Mouse (Mus musculus) testis, adult 2 months (tissue): ENCODE measurements at regions not wholly inside any gene's neighbourhood (a gene's known extent, or its start where the extent isn't known, plus 50 kb on each side); places are given as distances from the start of the nearest gene placed in this dataset.

Experiments used
- H3K27ac ChIP-seq: fragments of 200-500 bp; 2 replicates; pipeline ENCODE4 v1.5.1; 2012; ENCODE audit warnings: low read depth, low read length; ENCODE audit not compliant: control insufficient read depth, insufficient read depth
- H3K27me3 ChIP-seq: fragments of 200-500 bp; 2 replicates; pipeline ENCODE4 v1.6.1; 2012; ENCODE audit warnings: mild to moderate bottlenecking, low read length, moderate library complexity; ENCODE audit not compliant: control insufficient read depth, insufficient read depth
- H3K36me3 ChIP-seq: fragments of 200-500 bp; 2 replicates; pipeline ENCODE4 v1.6.1; 2012; ENCODE audit warnings: mild to moderate bottlenecking, low read length; ENCODE audit not compliant: control insufficient read depth, insufficient read depth
- H3K4me1 ChIP-seq: fragments of 200-500 bp; 2 replicates; pipeline ENCODE4 v1.6.1; 2012; ENCODE audit warnings: low read length; ENCODE audit not compliant: control insufficient read depth, insufficient read depth
- H3K4me3 ChIP-seq: fragments of 200-500 bp; 2 replicates; pipeline ENCODE4 v1.5.1; 2012; ENCODE audit warnings: low read depth, mild to moderate bottlenecking, low read length, moderate library complexity, mixed read lengths; ENCODE audit not compliant: control insufficient read depth
- CTCF ChIP-seq: fragments of 200-500 bp; IDR thresholded peaks from 2 replicates; pipeline ENCODE4 v1.5.1; 2012; ENCODE audit warnings: low read depth, mild to moderate bottlenecking, inconsistent platforms, low read length, moderate library complexity; ENCODE audit not compliant: control insufficient read depth, insufficient read depth, insufficient replicate concordance
- POLR2A ChIP-seq: fragments of 200-500 bp; IDR thresholded peaks from 2 replicates; pipeline ENCODE4 v1.6.1; 2012; ENCODE audit warnings: low read depth, mild to moderate bottlenecking, inconsistent platforms, low read length, moderate library complexity; ENCODE audit not compliant: control insufficient read depth

GRCm38 (mm10) chr5:133650246-133650645, 449.3 kb upstream of the Castor2 start:
- Histone ChIP-seq H3K4me3 (no peak overlapping the region), H3K4me1 (no peaks in the 10 kb centered on the region), H3K27me3 (no peaks in the 10 kb centered on the region), H3K36me3 (no peaks in the 10 kb centered on the region), H3K27ac (no peak overlapping the region)
- TF ChIP-seq CTCF = no peak
- no peak for TF ChIP-seq POLR2A

GRCm38 (mm10) chr5:133645696-133646195, 453.8 kb upstream of the Castor2 start:
- Histone ChIP-seq H3K36me3 (no peaks in the 10 kb centered on the region), H3K27ac (no peak overlapping the region), H3K27me3 (no peaks in the 10 kb centered on the region), H3K4me3 (no peak overlapping the region), H3K4me1 (no peaks in the 10 kb centered on the region)
- TF ChIP-seq POLR2A = no peak
- no peak for TF ChIP-seq CTCF

- no peaks in the 10 kb centered on the region for H3K4me1 ChIP-seq
- H3K36me3 ChIP-seq = no peaks in the 10 kb centered on the region
- H3K27ac ChIP-seq = no peak overlapping the region
- H3K27me3 ChIP-seq = no peaks in the 10 kb centered on the region
- H3K4me3 ChIP-seq = no peak overlapping the region
- TF ChIP-seq CTCF (no peak), POLR2A (no peak)
Measured at GRCm38 (mm10) chr5:133643326-133643725, 456.2 kb upstream of the Castor2 start.

GRCm38 (mm10) chr5:133634481-133634880, 465.0 kb upstream of the Castor2 start:
- Histone ChIP-seq H3K27me3 (no peaks in the 10 kb centered on the region), H3K27ac (no peak overlapping the region), H3K4me3 (no peak overlapping the region), H3K36me3 (no peaks in the 10 kb centered on the region), H3K4me1 (no peaks in the 10 kb centered on the region)
- TF ChIP-seq CTCF = no peak
- TF ChIP-seq POLR2A = no peak

- TF ChIP-seq POLR2A = no peak
- H3K4me1 ChIP-seq = no peaks in the 10 kb centered on the region
- no peak overlapping the region for H3K27ac ChIP-seq
- no peaks in the 10 kb centered on the region for H3K27me3 ChIP-seq
- H3K36me3 ChIP-seq = no peaks in the 10 kb centered on the region
- no peak overlapping the region for H3K4me3 ChIP-seq
Measured at GRCm38 (mm10) chr5:133631812-133632211, 467.7 kb upstream of the Castor2 start.

- Histone ChIP-seq H3K27me3 (no peaks in the 10 kb centered on the region), H3K36me3 (no peaks in the 10 kb centered on the region), H3K4me3 (no peak overlapping the region), H3K4me1 (no peaks in the 10 kb centered on the region), H3K27ac (no peak overlapping the region)
- TF ChIP-seq POLR2A = no peak
- no peak for TF ChIP-seq CTCF
Measured at GRCm38 (mm10) chr5:133619347-133619746, 480.2 kb upstream of the Castor2 start.

DNA sequence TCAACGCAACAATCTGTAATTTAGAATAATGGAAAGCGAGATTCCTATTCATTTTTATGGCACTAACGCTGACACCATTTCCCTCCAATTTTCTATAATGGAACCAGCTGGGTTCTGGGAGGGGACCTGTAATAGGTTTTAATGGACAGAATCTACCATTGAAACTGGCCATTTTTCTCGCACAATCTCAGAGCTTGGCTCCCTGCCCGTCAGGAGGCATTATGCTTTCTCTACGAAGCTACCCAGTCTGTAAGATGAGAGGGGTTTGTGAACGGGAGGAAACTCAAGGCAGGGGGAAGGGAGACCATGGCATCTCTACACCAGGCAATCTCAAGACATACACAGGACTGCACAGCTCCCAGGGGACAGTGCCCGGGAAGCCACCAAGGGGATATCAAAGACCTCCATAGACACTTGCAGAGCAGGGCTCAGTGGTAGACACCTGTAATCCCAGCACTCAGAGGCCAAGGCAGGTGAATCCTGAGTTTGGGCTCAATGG, 498.2 kb upstream of the Castor2 start:
- H3K36me3 ChIP-seq = no peaks in the 10 kb centered on the region
- no peak overlapping the region for H3K27ac ChIP-seq
- H3K4me1 ChIP-seq = no peaks in the 10 kb centered on the region
- no peak overlapping the region for H3K4me3 ChIP-seq
- no peak for TF ChIP-seq CTCF
- TF ChIP-seq POLR2A = no peak
- H3K27me3 ChIP-seq = no peaks in the 10 kb centered on the region

DNA sequence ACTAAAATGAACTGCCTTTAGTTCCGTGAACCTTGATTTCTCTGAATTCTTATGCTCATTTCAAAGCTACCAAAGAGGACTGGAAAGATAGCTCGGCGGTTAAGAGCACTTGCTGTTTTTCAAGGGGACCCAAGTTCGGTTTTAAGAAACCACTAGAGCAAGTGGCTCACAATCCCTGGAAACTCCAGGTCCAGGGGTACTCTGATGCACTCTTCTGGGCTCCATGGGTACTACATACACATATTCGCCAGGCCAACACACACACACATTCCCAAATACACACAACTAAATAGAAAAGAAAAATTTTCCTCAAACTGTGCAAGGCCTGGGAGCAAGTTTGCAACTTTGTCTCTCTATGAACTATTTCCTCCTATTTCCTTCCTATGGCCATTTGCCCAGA, 498.9 kb upstream of the Castor2 start:
- Histone ChIP-seq H3K4me1 (no peaks in the 10 kb centered on the region), H3K36me3 (no peaks in the 10 kb centered on the region), H3K4me3 (no peak overlapping the region), H3K27ac (no peak overlapping the region), H3K27me3 (no peaks in the 10 kb centered on the region)
- TF ChIP-seq CTCF (no peak), POLR2A (no peak)
